Mouse (Mus musculus) brown adipose tissue, adult 24 weeks (tissue): ENCODE measurements around the gene Eef1g. TPM values are rescaled to one million over a fixed set of nuclear protein-coding genes. Genes with fewer than 3 reads are reported as not detected.

Experiments
- H3K27ac ChIP-seq: fragments of 200-500 bp; replicated peaks from 2 replicates; pipeline ENCODE4 v1.5.1; 2012; ENCODE audit warnings: low read depth, mild to moderate bottlenecking, low read length
- H3K4me1 ChIP-seq: fragments of 200-500 bp; 2 replicates; pipeline ENCODE4 v1.6.1; 2012; ENCODE audit warnings: low read length, mixed read lengths; ENCODE audit not compliant: control insufficient read depth, insufficient read depth, insufficient read length
- H3K4me3 ChIP-seq: fragments of 200-500 bp; 2 replicates; pipeline ENCODE4 v1.5.1; 2012; ENCODE audit warnings: low read depth, mild to moderate bottlenecking, low read length, moderate library complexity; ENCODE audit not compliant: insufficient read depth
- polyA plus RNA-seq: library from polyadenylated mRNA; stranded (reverse); fragments of >200 nt; gene quantifications from 2 replicates; pipeline ENCODE4 v1.2.4, GENCODE M21; 2012; ENCODE audit not compliant: missing spikeins, insufficient read depth, insufficient read length

The Eef1g gene
- polyA plus RNA-seq, 1 experiment = 134 TPM

GRCm38 (mm10) chr19:8987816-8988215 is 21.0 kb downstream of the Eef1g start:
- peak overlapping the region; percentile 92; the same call in 1 of the 2 replicates for H3K4me3 ChIP-seq
- no peak overlapping the region for H3K27ac ChIP-seq
- H3K4me1 ChIP-seq = peaks cover 17% of the 10 kb centered on the region

GRCm38 (mm10) chr19:8988346-8989065 is 21.7 kb downstream of the Eef1g start:
- Histone ChIP-seq H3K4me3 (peak overlapping the region; percentile 92), H3K4me1 (peaks cover 17% of the 10 kb centered on the region), H3K27ac (peak overlapping the region; percentile 63)

DNA sequence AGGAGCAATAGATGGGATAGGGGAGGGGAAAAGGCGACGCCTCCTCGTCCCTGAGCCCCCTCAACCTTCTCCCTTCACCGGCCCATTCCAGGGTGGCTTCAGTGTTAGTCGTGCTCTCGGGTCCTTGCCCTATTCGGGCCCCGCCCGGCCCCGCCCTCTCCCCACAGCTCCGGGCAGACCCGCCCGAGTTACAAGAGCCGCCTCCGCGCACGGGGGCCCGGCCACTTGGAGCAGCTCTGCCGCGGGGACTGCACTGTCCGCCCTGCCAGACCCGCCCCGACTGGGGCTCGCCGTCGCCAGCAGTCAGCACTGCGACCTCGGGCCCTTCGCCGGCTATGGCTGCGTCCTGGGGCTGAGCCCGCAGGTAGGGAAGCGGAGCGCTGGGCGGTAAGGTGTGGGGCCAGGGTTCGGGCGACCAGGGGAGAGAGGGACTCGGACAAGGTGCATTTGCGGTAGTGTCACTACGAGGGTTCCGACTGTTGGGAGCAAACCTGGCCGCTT is 22.3 kb downstream of the Eef1g start, which contains the start of gene Ahnak:
Ahnak (plus strand) TSS at position 219 of the 501 bp plus-strand sequence.
- Histone ChIP-seq H3K4me1 (peaks cover 17% of the 10 kb centered on the region), H3K27ac (peak within 1 kb of the TSS; percentile 95), H3K4me3 (peak within 1 kb of the TSS; percentile 92)

DNA sequence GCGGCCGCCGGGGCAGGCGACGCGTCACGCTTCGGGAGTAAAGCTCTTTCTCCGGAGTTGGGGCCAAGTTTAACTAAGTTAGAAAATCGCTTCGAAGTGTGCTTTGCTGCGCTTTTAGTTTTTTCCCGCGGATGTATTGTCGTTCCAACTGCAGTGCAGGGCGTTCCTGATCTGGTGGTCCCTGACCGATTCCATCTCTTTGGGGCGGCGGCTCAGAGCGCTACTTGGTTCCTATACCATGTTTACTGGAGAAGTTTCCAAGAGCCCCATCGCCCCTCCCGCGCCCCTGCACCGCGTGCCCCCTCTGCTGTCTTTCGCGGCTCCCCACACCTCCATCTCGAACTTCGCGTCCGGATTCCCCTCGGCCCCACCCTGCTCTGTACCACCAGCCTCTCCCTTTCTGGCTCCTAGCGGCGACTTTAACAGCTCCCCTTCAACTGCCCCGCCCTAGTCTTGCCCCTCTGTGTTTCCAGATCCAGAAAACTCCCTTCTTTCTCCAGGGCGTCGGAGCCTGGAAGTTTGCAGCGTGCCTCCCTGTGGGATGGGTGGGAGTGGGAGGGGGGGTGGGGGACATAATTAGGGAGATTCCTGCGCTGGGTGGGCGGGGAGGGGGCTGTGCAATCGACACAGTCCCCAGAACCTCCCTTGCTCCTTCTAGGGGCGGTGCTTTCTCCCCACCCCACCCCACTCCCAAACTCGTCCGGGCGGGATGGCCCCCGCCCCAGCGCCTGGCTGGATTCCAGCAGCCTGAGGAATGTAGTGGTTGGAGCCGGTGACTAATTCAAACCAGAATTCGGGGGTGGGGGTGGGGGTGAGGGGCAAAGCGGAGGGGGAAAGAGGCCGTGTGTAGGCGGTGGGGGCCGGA is 23.0 kb downstream of the Eef1g start:
- Histone ChIP-seq H3K4me1 (peaks cover 10% of the 10 kb centered on the region), H3K27ac (peak overlapping the region; percentile 95), H3K4me3 (peak overlapping the region; percentile 92)

- peaks cover 18% of the 10 kb centered on the region for H3K4me1 ChIP-seq
- peak overlapping the region; percentile 91 for H3K4me3 ChIP-seq
- peak overlapping the region; percentile 93 for H3K27ac ChIP-seq
Observed at GRCm38 (mm10) chr19:8990432-8991102, 23.7 kb downstream of the Eef1g start.

GRCm38 (mm10) chr19:8991245-8991870 is 24.5 kb downstream of the Eef1g start:
- H3K4me3 ChIP-seq = peak overlapping the region; percentile 91
- peak overlapping the region; percentile 93 for H3K27ac ChIP-seq
- peaks cover 18% of the 10 kb centered on the region for H3K4me1 ChIP-seq

DNA sequence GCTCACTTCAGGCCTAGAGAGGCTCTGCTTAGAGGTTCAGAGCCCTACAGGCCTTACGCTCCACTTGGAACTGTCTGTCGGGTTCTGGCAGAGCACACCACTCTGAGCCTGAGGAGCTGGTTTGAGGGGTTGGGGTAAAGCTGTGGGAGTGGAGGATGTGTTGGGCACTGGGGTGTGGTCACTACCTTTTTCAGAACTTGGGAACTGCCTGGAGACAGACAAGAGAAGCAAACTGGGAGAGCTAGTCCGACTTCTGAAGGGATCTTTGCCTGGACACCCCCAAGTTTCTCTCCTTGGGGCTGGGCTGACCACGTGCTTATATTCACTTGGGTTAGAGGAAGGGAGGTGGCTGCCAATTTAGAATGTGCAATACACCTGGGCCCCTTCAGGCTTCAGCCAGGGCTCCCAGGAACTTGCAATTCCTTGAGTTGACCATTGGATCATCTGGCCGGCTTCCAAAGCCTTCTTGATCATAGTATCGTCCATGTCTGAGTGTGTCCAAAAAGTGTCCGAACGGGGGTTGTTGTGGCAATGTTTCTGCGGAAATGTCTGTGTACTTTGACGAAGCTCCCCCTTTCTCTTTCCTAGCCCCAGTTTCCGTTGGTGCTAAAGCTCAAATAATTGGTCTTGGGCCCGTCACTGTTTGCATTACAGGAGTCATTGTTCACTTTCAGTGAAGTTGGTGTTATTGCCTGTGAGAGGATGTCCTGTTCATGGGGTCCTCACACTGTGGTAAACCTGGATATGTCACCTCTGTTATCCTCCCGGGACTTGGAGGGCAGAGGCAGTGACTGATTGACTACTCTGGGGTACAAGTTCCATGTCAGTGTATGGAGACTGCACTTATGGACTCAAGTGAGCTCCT is 25.3 kb downstream of the Eef1g start:
- Histone ChIP-seq H3K4me3 (peak overlapping the region; percentile 91), H3K4me1 (peaks cover 22% of the 10 kb centered on the region), H3K27ac (peak overlapping the region; percentile 93)

GRCm38 (mm10) chr19:8992769-8993624 is 26.2 kb downstream of the Eef1g start:
- Histone ChIP-seq H3K27ac (peak overlapping the region; percentile 93), H3K4me3 (peak overlapping the region; percentile 91), H3K4me1 (peaks cover 26% of the 10 kb centered on the region)

- Histone ChIP-seq H3K4me1 (peaks cover 28% of the 10 kb centered on the region), H3K27ac (peak overlapping the region; percentile 88), H3K4me3 (peak overlapping the region; percentile 37)
Observed at GRCm38 (mm10) chr19:8993625-8993912, 26.7 kb downstream of the Eef1g start.

GRCm38 (mm10) chr19:8994813-8995607 is 28.2 kb downstream of the Eef1g start:
- Histone ChIP-seq H3K27ac (peak overlapping the region; percentile 66), H3K4me3 (peak overlapping the region; percentile 8), H3K4me1 (peaks cover 40% of the 10 kb centered on the region)

- H3K4me1 ChIP-seq = peaks cover 40% of the 10 kb centered on the region
- no peak overlapping the region for H3K4me3 ChIP-seq
- H3K27ac ChIP-seq = peak overlapping the region; percentile 79
Observed at GRCm38 (mm10) chr19:8996601-8997000, 29.8 kb downstream of the Eef1g start.

GRCm38 (mm10) chr19:8997546-8997945 is 30.7 kb downstream of the Eef1g start:
- Histone ChIP-seq H3K27ac (peak overlapping the region; percentile 79), H3K4me1 (peaks cover 40% of the 10 kb centered on the region), H3K4me3 (peak overlapping the region; percentile 21)
